11 mouse cellular contexts compared by ENCODE assay signal in genomic region chr7:84147746-84148145, GRCm38 (mm10).
"Had no signal": no experiment of that assay in that cellular context is flagged by ENCODE, and none has a peak within 500 bp of the region (broad histone marks: within the 10 kb centered on the region; RNA-seq: fewer than 3 reads in every experiment).

No protein-coding gene starts in this region.

- H3K36me3 ChIP-seq: neural tube, embryonic 12.5 days had no signal

- H3K27ac ChIP-seq: hindbrain, postnatal 0 days; limb, embryonic 13.5 days; liver, embryonic 14.5 days; lung, embryonic 15.5 days; midbrain, embryonic 12.5 days; neural tube, embryonic 12.5 days had no signal

- ATAC-seq: hindbrain, postnatal 0 days had no signal

- H3K4me3 ChIP-seq: layer of hippocampus, adult 2 months; limb, embryonic 13.5 days; lung, embryonic 15.5 days; midbrain, embryonic 12.5 days; neural tube, embryonic 12.5 days had no signal

- H3K9ac ChIP-seq: limb, embryonic 13.5 days; liver, embryonic 14.5 days; lung, embryonic 15.5 days; midbrain, embryonic 12.5 days; neural tube, embryonic 12.5 days had no signal

- H3K27me3 ChIP-seq: limb, embryonic 13.5 days; lung, embryonic 15.5 days; midbrain, embryonic 12.5 days; neural tube, embryonic 12.5 days had no signal

- H3K9me3 ChIP-seq: limb, embryonic 13.5 days; lung, embryonic 15.5 days; midbrain, embryonic 12.5 days; neural tube, embryonic 12.5 days had no signal

- DNase-seq: kidney, postnatal 4 days; left cerebral cortex, postnatal 4 days; spleen, adult 18-20 months; thymus, postnatal 36 days had no signal
